Mouse (Mus musculus) embryonic facial prominence, embryonic 15.5 days (tissue): ENCODE results near the gene Arhgap28. TPM values are rescaled to one million over a fixed set of nuclear protein-coding genes. Genes with fewer than 3 reads are reported as not detected.
A peak's percentile ranks its signal among the peaks of the same experiment; 100 is the strongest.

Experiments
- ATAC-seq: fragments of 200-750 bp; cut with Nextera tagmentation; 2 replicates; pipeline ENCODE4 v1.8.0; 2017; ENCODE audit warnings: low read depth, moderate TSS enrichment; ENCODE audit not compliant: insufficient number of reproducible peaks, low FRiP score, low TSS enrichment
- H3K27ac ChIP-seq: fragments of 300-500 bp; sonication (generic); replicated peaks from 2 replicates; pipeline ENCODE4 v1.5.1; 2015; ENCODE audit warnings: mild to moderate bottlenecking, inconsistent platforms
- H3K27me3 ChIP-seq: fragments of 300-500 bp; sonication (generic); 2 replicates; pipeline ENCODE4 v1.6.1; 2015; ENCODE audit warnings: inconsistent platforms
- H3K36me3 ChIP-seq: fragments of 300-500 bp; sonication (generic); 2 replicates; pipeline ENCODE4 v1.6.1; 2015; ENCODE audit warnings: mild to moderate bottlenecking, inconsistent platforms
- H3K4me1 ChIP-seq: fragments of 300-500 bp; sonication (generic); 2 replicates; pipeline ENCODE4 v1.6.1; 2015; ENCODE audit warnings: inconsistent platforms
- H3K4me2 ChIP-seq: fragments of 300-500 bp; sonication (generic); replicated peaks from 2 replicates; pipeline ENCODE4 v1.6.1; 2015; ENCODE audit warnings: mild to moderate bottlenecking, inconsistent platforms
- H3K4me3 ChIP-seq: fragments of 300-500 bp; sonication (generic); replicated peaks from 2 replicates; pipeline ENCODE4 v1.5.1; 2015; ENCODE audit warnings: mild to moderate bottlenecking, inconsistent platforms
- H3K9ac ChIP-seq: fragments of 300-500 bp; sonication (generic); 2 replicates; pipeline ENCODE4 v1.6.1; 2015; ENCODE audit warnings: inconsistent platforms
- H3K9me3 ChIP-seq: fragments of 300-500 bp; sonication (generic); replicated peaks from 2 replicates; pipeline ENCODE4 v1.6.1; 2016; ENCODE audit warnings: inconsistent platforms
- WGBS: fragments of 180-500 bp; shearing (Covaris S2); methylation state at CpG from one replicate; pipeline ENCODE4 v1.1.7; 2015; 5-methylcytosine and 5-hydroxymethylcytosine counted together
- polyA plus RNA-seq: library from polyadenylated mRNA; unstranded; fragments of >200 nt; fragmentation: Nextera tagmentation; extraction: Ambion mirVana; gene quantifications from 2 replicates; pipeline ENCODE4 v1.2.1, GENCODE M21; 2015

The Arhgap28 gene
- polyA plus RNA-seq, 1 experiment from 2014 or later = 47.3 TPM

GRCm38 (mm10) chr17:67907532-67908054 is 96.3 kb downstream of the Arhgap28 start:
- Histone ChIP-seq H3K4me1 (peaks cover 26% of the 10 kb centered on the region), H3K36me3 (0 out of 2 replicates have a peak, but pooled peaks cover 4% of the 10 kb centered on the region), H3K4me2 (no peak overlapping the region), H3K27me3 (no peaks in the 10 kb centered on the region), H3K27ac (no peak overlapping the region), H3K4me3 (no peak overlapping the region), H3K9ac (no peak overlapping the region), H3K9me3 (no peaks in the 10 kb centered on the region)
- ATAC-seq = no peak
- 79% methylated on average over 10 of the region's 10 CpGs for WGBS

GRCm38 (mm10) chr17:67906236-67906635 is 97.7 kb downstream of the Arhgap28 start:
- H3K27ac ChIP-seq = no peak overlapping the region
- H3K36me3 ChIP-seq = 0 out of 2 replicates have a peak, but pooled peaks cover 4% of the 10 kb centered on the region
- no peak overlapping the region for H3K4me2 ChIP-seq
- H3K9me3 ChIP-seq = no peaks in the 10 kb centered on the region
- H3K27me3 ChIP-seq = no peaks in the 10 kb centered on the region
- no peak overlapping the region for H3K9ac ChIP-seq
- H3K4me3 ChIP-seq = no peak overlapping the region
- no peak for ATAC-seq
- 86% methylated on average over 3 of the region's 3 CpGs for WGBS
- peaks cover 19% of the 10 kb centered on the region for H3K4me1 ChIP-seq

- Histone ChIP-seq H3K9me3 (no peaks in the 10 kb centered on the region), H3K4me1 (peaks cover 19% of the 10 kb centered on the region), H3K4me2 (no peak overlapping the region), H3K27me3 (no peaks in the 10 kb centered on the region), H3K9ac (no peak overlapping the region), H3K4me3 (no peak overlapping the region), H3K27ac (no peak overlapping the region), H3K36me3 (peaks cover 12% of the 10 kb centered on the region; the same call in 1 of the 2 replicates)
- WGBS = 78% methylated on average over 14 of the region's 14 CpGs
- no peak for ATAC-seq
These were observed 99.5 kb downstream of the Arhgap28 start for GRCm38 (mm10) chr17:67904315-67904944.

GRCm38 (mm10) chr17:67902847-67903246 is 101.1 kb downstream of the Arhgap28 start:
- 79% methylated on average over 4 of the region's 4 CpGs for WGBS
- ATAC-seq = no peak

GRCm38 (mm10) chr17:67901161-67901560 is 102.8 kb downstream of the Arhgap28 start:
- 73% methylated on average over 11 of the region's 11 CpGs for WGBS
- no peak for ATAC-seq
- no peaks in the 10 kb centered on the region for H3K27me3 ChIP-seq
- peaks cover 8% of the 10 kb centered on the region; the same call in 1 of the 2 replicates for H3K36me3 ChIP-seq
- no peak overlapping the region for H3K27ac ChIP-seq
- H3K9me3 ChIP-seq = no peaks in the 10 kb centered on the region
- no peak overlapping the region for H3K4me2 ChIP-seq
- H3K4me1 ChIP-seq = no peaks in the 10 kb centered on the region
- H3K9ac ChIP-seq = no peak overlapping the region
- no peak overlapping the region for H3K4me3 ChIP-seq

More at GRCm38 (mm10) chr17:67902847-67903246, 101.1 kb downstream of the Arhgap28 start:
- H3K4me3 ChIP-seq = no peak overlapping the region
- H3K4me1 ChIP-seq = peaks cover 4% of the 10 kb centered on the region; the same call in 1 of the 2 replicates
- no peaks in the 10 kb centered on the region for H3K9me3 ChIP-seq
- no peaks in the 10 kb centered on the region for H3K27me3 ChIP-seq
- H3K4me2 ChIP-seq = no peak overlapping the region
- H3K27ac ChIP-seq = no peak overlapping the region
- peaks cover 12% of the 10 kb centered on the region; the same call in 1 of the 2 replicates for H3K36me3 ChIP-seq
- no peak overlapping the region for H3K9ac ChIP-seq

- no peak for ATAC-seq
- H3K9ac ChIP-seq = no peak overlapping the region
- no peaks in the 10 kb centered on the region for H3K4me1 ChIP-seq
- no peaks in the 10 kb centered on the region for H3K9me3 ChIP-seq
- H3K4me3 ChIP-seq = no peak overlapping the region
- WGBS = 86% methylated on average over 5 of the region's 5 CpGs
- no peak overlapping the region for H3K4me2 ChIP-seq
- peaks cover 21% of the 10 kb centered on the region for H3K36me3 ChIP-seq
- no peak overlapping the region for H3K27ac ChIP-seq
- no peaks in the 10 kb centered on the region for H3K27me3 ChIP-seq
These were observed 104.5 kb downstream of the Arhgap28 start for GRCm38 (mm10) chr17:67899376-67899775.

- H3K4me3 ChIP-seq = no peak overlapping the region
- H3K4me1 ChIP-seq = no peaks in the 10 kb centered on the region
- no peak overlapping the region for H3K27ac ChIP-seq
- H3K9me3 ChIP-seq = no peaks in the 10 kb centered on the region
- H3K9ac ChIP-seq = no peak overlapping the region
- no peaks in the 10 kb centered on the region for H3K27me3 ChIP-seq
- ATAC-seq = no peak
- 87% methylated on average over 5 of the region's 5 CpGs for WGBS
- H3K36me3 ChIP-seq = peaks cover 42% of the 10 kb centered on the region
- H3K4me2 ChIP-seq = no peak overlapping the region
These were observed 107.5 kb downstream of the Arhgap28 start for GRCm38 (mm10) chr17:67896413-67896812.

- no peaks in the 10 kb centered on the region for H3K4me1 ChIP-seq
- no peaks in the 10 kb centered on the region for H3K27me3 ChIP-seq
- WGBS = 80% methylated on average over 20 of the region's 20 CpGs
- no peak overlapping the region for H3K4me3 ChIP-seq
- H3K27ac ChIP-seq = peak overlapping the region; percentile 24; the same call in 1 of the 2 replicates
- H3K9ac ChIP-seq = no peak overlapping the region
- H3K4me2 ChIP-seq = no peak overlapping the region
- ATAC-seq = no peak
- H3K9me3 ChIP-seq = no peaks in the 10 kb centered on the region
- peaks cover 33% of the 10 kb centered on the region for H3K36me3 ChIP-seq
These were observed 114.2 kb downstream of the Arhgap28 start for GRCm38 (mm10) chr17:67889481-67890325.

- no peak overlapping the region for H3K9ac ChIP-seq
- H3K4me3 ChIP-seq = no peak overlapping the region
- ATAC-seq = no peak
- no peak overlapping the region for H3K27ac ChIP-seq
- H3K4me2 ChIP-seq = no peak overlapping the region
- WGBS = 87% methylated on average over 9 of the region's 9 CpGs
- H3K27me3 ChIP-seq = no peaks in the 10 kb centered on the region
- peaks cover 33% of the 10 kb centered on the region for H3K36me3 ChIP-seq
- no peaks in the 10 kb centered on the region for H3K9me3 ChIP-seq
- H3K4me1 ChIP-seq = no peaks in the 10 kb centered on the region
These were observed 115.8 kb downstream of the Arhgap28 start for GRCm38 (mm10) chr17:67888081-67888480.

GRCm38 (mm10) chr17:67886326-67886725 is 117.6 kb downstream of the Arhgap28 start:
- Histone ChIP-seq H3K27ac (no peak overlapping the region), H3K9ac (no peak overlapping the region), H3K4me1 (no peaks in the 10 kb centered on the region), H3K9me3 (no peaks in the 10 kb centered on the region), H3K27me3 (no peaks in the 10 kb centered on the region), H3K4me3 (no peak overlapping the region), H3K4me2 (no peak overlapping the region), H3K36me3 (peaks cover 30% of the 10 kb centered on the region)
- ATAC-seq = no peak
- WGBS = 72% methylated on average over 5 of the region's 5 CpGs

GRCm38 (mm10) chr17:67877599-67877998 is 126.3 kb downstream of the Arhgap28 start:
- 75% methylated on average over 12 of the region's 12 CpGs for WGBS
- peaks cover 40% of the 10 kb centered on the region for H3K36me3 ChIP-seq

More at GRCm38 (mm10) chr17:67877599-67877998, 126.3 kb downstream of the Arhgap28 start:
- no peaks in the 10 kb centered on the region for H3K9me3 ChIP-seq
- no peaks in the 10 kb centered on the region for H3K4me1 ChIP-seq
- no peak overlapping the region for H3K9ac ChIP-seq
- H3K4me2 ChIP-seq = no peak overlapping the region
- H3K27ac ChIP-seq = no peak overlapping the region
- H3K27me3 ChIP-seq = no peaks in the 10 kb centered on the region
- ATAC-seq = no peak
- no peak overlapping the region for H3K4me3 ChIP-seq
